Comparison of ENCODE assay signal across 9 mouse cellular contexts in genomic region chr12:108333895-108334445, GRCm38 (mm10). TPM values are rescaled to one million over a fixed set of nuclear protein-coding genes. Genes with fewer than 3 reads are reported as not detected.
DNase-seq lines count a peak whose midpoint lies in the region; ATAC-seq and TF ChIP-seq lines count a peak whose summit lies in the region.
"Had no signal": no experiment of that assay in that cellular context is flagged by ENCODE, and none has a peak within 500 bp of the region (broad histone marks: within the 10 kb centered on the region; RNA-seq: fewer than 3 reads in every experiment).

Gene Cyp46a1, plus strand, starts transcription at chr12:108334381.

- H3K4me3 ChIP-seq in C2C12 (ENCODE audit: insufficient read depth, poor library complexity, severe bottlenecking) = peak within 1 kb of the TSS; percentile 28
- peak within 1 kb of the TSS; percentile 52 for H3K4me3 ChIP-seq in brown adipose tissue, adult 24 weeks (ENCODE audit: insufficient read depth, low read depth, low read length)
- peak within 1 kb of the TSS; percentile 62 for H3K4me3 ChIP-seq in heart, embryonic 11.5 days (ENCODE audit: low read depth, low read length)
- peak within 1 kb of the TSS; percentile 75 for H3K4me3 ChIP-seq in kidney, embryonic 15.5 days (replicated peaks)
- H3K4me3 ChIP-seq in limb, embryonic 15.5 days = peak within 1 kb of the TSS; percentile 67

- H3K9me3 ChIP-seq in heart, embryonic 11.5 days (replicated peaks; ENCODE audit: control insufficient read depth, low read length) = no peaks in the 10 kb centered on the region
- no peaks in the 10 kb centered on the region for H3K9me3 ChIP-seq in kidney, embryonic 15.5 days (replicated peaks)
- no peaks in the 10 kb centered on the region for H3K9me3 ChIP-seq in limb, embryonic 15.5 days

- no peaks in the 10 kb centered on the region for H3K79me3 ChIP-seq in C2C12 (ENCODE audit: low read depth)

- no peaks in the 10 kb centered on the region for H3K27me3 ChIP-seq in C2C12 (ENCODE audit: control insufficient read depth, insufficient read depth, insufficient read length)
- H3K27me3 ChIP-seq in heart, embryonic 11.5 days (ENCODE audit: control insufficient read depth, insufficient read depth, low read length) = peaks cover 45% of the 10 kb centered on the region
- peaks cover 66% of the 10 kb centered on the region for H3K27me3 ChIP-seq in kidney, embryonic 15.5 days
- H3K27me3 ChIP-seq in limb, embryonic 15.5 days = peaks cover 38% of the 10 kb centered on the region

- H3K79me2 ChIP-seq in C2C12 (ENCODE audit: control insufficient read depth, insufficient read depth) = no peaks in the 10 kb centered on the region

- H3K4me1 ChIP-seq in brown adipose tissue, adult 24 weeks (ENCODE audit: control insufficient read depth, insufficient read depth, insufficient read length, low read length) = no peaks in the 10 kb centered on the region
- H3K4me1 ChIP-seq in heart, embryonic 11.5 days (ENCODE audit: control insufficient read depth, insufficient read depth, low read length) = peaks cover 9% of the 10 kb centered on the region
- H3K4me1 ChIP-seq in kidney, embryonic 15.5 days = peaks cover 26% of the 10 kb centered on the region
- H3K4me1 ChIP-seq in limb, embryonic 15.5 days = peaks cover 23% of the 10 kb centered on the region

- H3K9ac ChIP-seq in heart, embryonic 11.5 days (ENCODE audit: low read depth, low read length) = peak within 1 kb of the TSS; percentile 69
- H3K9ac ChIP-seq in kidney, embryonic 15.5 days = peak within 1 kb of the TSS; percentile 68
- peak within 1 kb of the TSS; percentile 57; the same call in 1 of the 2 replicates for H3K9ac ChIP-seq in limb, embryonic 15.5 days

- WGBS in heart, embryonic 11.5 days (ENCODE audit: insufficient replicate concordance) = 0% methylated on average over 37 of the region's 56 CpGs
- WGBS in kidney, embryonic 15.5 days = 1% methylated on average over 38 of the region's 56 CpGs
- WGBS in limb, embryonic 15.5 days = 1% methylated on average over 54 of the region's 56 CpGs

- TF ChIP-seq CTCF in C2C12 (IDR thresholded peaks at IDR 0.05; ENCODE audit: control insufficient read depth, insufficient read depth, insufficient read length) = no peak

- H3K4me2 ChIP-seq in heart, embryonic 11.5 days = peak within 1 kb of the TSS; percentile 97
- H3K4me2 ChIP-seq in kidney, embryonic 15.5 days = peak within 1 kb of the TSS; percentile 100
- H3K4me2 ChIP-seq in limb, embryonic 15.5 days = peak within 1 kb of the TSS; percentile 99

- peak within 1 kb of the TSS; percentile 79 for H3ac ChIP-seq in C2C12 (ENCODE audit: control insufficient read depth, insufficient read length, low read depth)

- H3K27ac ChIP-seq in brown adipose tissue, adult 24 weeks (replicated peaks; ENCODE audit: low read depth, low read length) = no peak within 1 kb of the TSS
- peak within 1 kb of the TSS; percentile 51; the same call in 1 of the 2 replicates for H3K27ac ChIP-seq in heart, embryonic 11.5 days (ENCODE audit: low read depth, low read length)
- H3K27ac ChIP-seq in kidney, embryonic 15.5 days = peak within 1 kb of the TSS; percentile 77
- peak within 1 kb of the TSS; percentile 78 for H3K27ac ChIP-seq in limb, embryonic 15.5 days

- DNase-seq in monocyte, adult 2 months (ENCODE audit: low read depth in 1 of 2, low spot score in 2 of 2) = peak; percentile 84 to 85
- DNase-seq in spleen, postnatal 14 days (ENCODE audit: low spot score in 2 of 2) = peak; percentile 72 to 79

- peak; percentile 50 for ATAC-seq in erythroid progenitor cell, adult 5-6 weeks (replicated peaks; ENCODE audit: low FRiP score, poor library complexity, severe bottlenecking)
- peak; percentile 90 for ATAC-seq in heart, embryonic 11.5 days (replicated peaks; ENCODE audit: insufficient number of reproducible peaks, low FRiP score, low TSS enrichment)
- peak; percentile 92 for ATAC-seq in kidney, embryonic 15.5 days (replicated peaks; ENCODE audit: low FRiP score)
- peak; percentile 93 for ATAC-seq in limb, embryonic 15.5 days (ENCODE audit: insufficient number of reproducible peaks, low FRiP score, low TSS enrichment, low read depth)

- H3K36me3 ChIP-seq in C2C12 (ENCODE audit: control insufficient read depth, insufficient read depth) = no peaks in the 10 kb centered on the region
- no peaks in the 10 kb centered on the region for H3K36me3 ChIP-seq in heart, embryonic 11.5 days (ENCODE audit: control insufficient read depth, insufficient read depth, low read length)
- H3K36me3 ChIP-seq in kidney, embryonic 15.5 days = no peaks in the 10 kb centered on the region
- no peaks in the 10 kb centered on the region for H3K36me3 ChIP-seq in limb, embryonic 15.5 days
- H3K36me3 ChIP-seq: G1E had no signal

TF ChIP-seq in C2C12, 6 proteins besides CTCF, POLR2A, EP300 and RAD21:
- TF ChIP-seq USF1 (IDR thresholded peaks at IDR 0.05; ENCODE audit: low read depth) (no peak), MAX (IDR thresholded peaks at IDR 0.05) (peak; percentile 77)

RNA-seq across cellular contexts. Expression of gene Cyp46a1, which starts in this region (rescaled TPM):
- polyA plus RNA-seq in C2C12 (2012; fragmentation: generic; extraction: Trizol) = 0.67 TPM
- polyA plus RNA-seq in brown adipose tissue, adult 24 weeks (2012; ENCODE audit: insufficient read depth, insufficient read length, missing spikeins) = not detected in 2 replicates
- total RNA-seq in erythroid progenitor cell, adult 5-6 weeks (2015; ENCODE audit: low replicate concordance) = not detected in 2 replicates
- total RNA-seq in erythroid progenitor cell, adult 5-6 weeks (2017; ENCODE audit: low replicate concordance) = not detected in 2 replicates
- polyA plus RNA-seq in heart, embryonic 11.5 days (2014; fragmentation: Nextera tagmentation; extraction: Ambion mirVana) = 4.3 and 5.5 TPM in 2 replicates
- 10.0 and 10.9 TPM in 2 replicates for polyA plus RNA-seq in kidney, embryonic 15.5 days (2015; fragmentation: Nextera tagmentation; extraction: Ambion mirVana)
- 6.3 and 7.6 TPM in 2 replicates for polyA plus RNA-seq in limb, embryonic 15.5 days (2015; fragmentation: Nextera tagmentation; extraction: Ambion mirVana)
- polyA plus RNA-seq: G1E had no signal

Comparison
In these comparisons a context has a peak if more than half of its experiments do, and no peak if none do; other contexts are left out.
1. Peak in ATAC-seq in erythroid progenitor cell, adult 5-6 weeks; RNA of the gene not detected or under 1 TPM.